Mouse (Mus musculus) ES-E14 (cell line): Measurements from ENCODE around the gene Fiz1.

Source experiments
- CHD2 ChIP-seq: IDR thresholded peaks from 2 replicates; pipeline ENCODE4 v1.6.1; 2014; ENCODE audit warnings: mild to moderate bottlenecking, low read depth, low read length, inconsistent platforms
- HCFC1 ChIP-seq: IDR thresholded peaks from 2 replicates; pipeline ENCODE4 v1.6.1; 2012; ENCODE audit warnings: low read length, inconsistent platforms, borderline replicate concordance; ENCODE audit not compliant: insufficient read depth
- MAFK ChIP-seq: IDR thresholded peaks from 2 replicates; pipeline ENCODE4 v1.6.1; 2014; ENCODE audit warnings: mild to moderate bottlenecking, low read depth, low read length, inconsistent platforms; ENCODE audit not compliant: insufficient read depth
- ZC3H11A ChIP-seq: IDR thresholded peaks from 2 replicates; pipeline ENCODE4 v1.6.1; 2012; ENCODE audit warnings: low read depth, mild to moderate bottlenecking, inconsistent platforms, low read length, borderline replicate concordance

- no peak for TF ChIP-seq MAFK
- no peak for TF ChIP-seq ZC3H11A
- TF ChIP-seq CHD2: no peak
- TF ChIP-seq HCFC1: no peak
These were observed 38.4 kb upstream of the Fiz1 start for GRCm38 (mm10) chr7:5052931-5053343.
